Mouse (Mus musculus): Measurements from ENCODE around the gene Prtn3. TPM values are rescaled to one million over a fixed set of nuclear protein-coding genes. Genes with fewer than 3 reads are reported as not detected.

Prtn3 gene
- total and polyA plus RNA-seq, 3 experiments: 0.30 to 0.39 TPM; not detected in 1

- peaks cover 89% of the 10 kb centered on the region for H3K79me2 ChIP-seq (replicated peaks; ENCODE audit: control insufficient read depth, extremely low read depth, insufficient read depth, poor library complexity, severe bottlenecking)
- peaks cover 32 to 71% of the 10 kb centered on the region in 2 experiments for H3K4me1 ChIP-seq (ENCODE audit: control insufficient read depth in 1 of 2, insufficient read depth in 2 of 2)
- dilution Hi-C loops (cut with MboI; ENCODE audit: extremely low pct_ligation_motif_present, extremely low pct_unique_long_range_greater_than_20kb, low sequenced_read_pairs) (no loop called here), in situ Hi-C loops (cut with MboI; ENCODE audit: low pct_ligation_motif_present, low pct_unique_long_range_greater_than_20kb, low sequenced_read_pairs) (no loop called here)
- no peak for TF ChIP-seq GABPA (IDR thresholded peaks at IDR 0.05; ENCODE audit: insufficient replicate concordance, low read depth, low read length)
- TF ChIP-seq JUND (conservative IDR thresholded peaks at IDR 0.05; ENCODE audit: low read depth, low read length): no peak
- TF ChIP-seq MXI1 (IDR thresholded peaks at IDR 0.05; ENCODE audit: low read depth, low read length): no peak
- no peak for TF ChIP-seq ZKSCAN1 (IDR thresholded peaks at IDR 0.05; ENCODE audit: borderline replicate concordance, low read depth, low read length)
- no peak for TF ChIP-seq HCFC1 (IDR thresholded peaks at IDR 0.05; ENCODE audit: low read depth, low read length)
- TF ChIP-seq UBTF (IDR thresholded peaks at IDR 0.05; ENCODE audit: low read depth, low read length): no peak
- TF ChIP-seq RAD21 (IDR thresholded peaks at IDR 0.05; ENCODE audit: low read depth, low read length): no peak
- TF ChIP-seq CHD1 (IDR thresholded peaks at IDR 0.05; ENCODE audit: low read depth, low read length): no peak
- no peak for DNase-seq (ENCODE audit: extremely low read depth)
- H3K4me3 ChIP-seq (replicated peaks in 1 of 3; ENCODE audit: low read depth in 2 of 3, low read length in 2 of 3, poor library complexity in 1 of 3): peak overlapping the region; percentile 72 to 96 (median 91)
- H3K27me3 ChIP-seq (replicated peaks): no peaks in the 10 kb centered on the region
- H3K9me3 ChIP-seq (replicated peaks; ENCODE audit: low read length): no peaks in the 10 kb centered on the region
- peak overlapping the region; percentile 98 for H3K9ac ChIP-seq (ENCODE audit: insufficient read depth, low read depth)
- peaks cover 49 to 61% of the 10 kb centered on the region in 2 experiments for H3K36me3 ChIP-seq (replicated peaks in 1 of 2; ENCODE audit: control insufficient read depth in 1 of 2, insufficient read depth in 1 of 2, low read length in 1 of 2)
- peak overlapping the region; percentile 78 for H3K4me2 ChIP-seq (ENCODE audit: insufficient read depth, low read depth, poor library complexity, severe bottlenecking)
- peak overlapping the region; percentile 65 for H3K27ac ChIP-seq (ENCODE audit: insufficient read depth, low read depth)
Observed at GRCm38 (mm10) chr10:79930826-79931186, 56.5 kb downstream of the Prtn3 start.

GRCm38 (mm10) chr10:79931797-79932196 lies 57.5 kb downstream of the Prtn3 start:
- dilution Hi-C loops (cut with MboI; ENCODE audit: extremely low pct_ligation_motif_present, extremely low pct_unique_long_range_greater_than_20kb, low sequenced_read_pairs) (no loop called here), in situ Hi-C loops (cut with MboI; ENCODE audit: low pct_ligation_motif_present, low pct_unique_long_range_greater_than_20kb, low sequenced_read_pairs) (no loop called here)
- Histone ChIP-seq H3K4me3 (replicated peaks in 1 of 3; ENCODE audit: low read depth in 2 of 3, low read length in 2 of 3, poor library complexity in 1 of 3) (peak overlapping the region; percentile 72 to 96 (median 91)), H3K27me3 (replicated peaks) (no peaks in the 10 kb centered on the region), H3K27ac (ENCODE audit: insufficient read depth, low read depth) (peak overlapping the region; percentile 76), H3K36me3 (replicated peaks in 1 of 2; ENCODE audit: control insufficient read depth in 1 of 2, insufficient read depth in 1 of 2, low read length in 1 of 2) (peaks cover 55 to 71% of the 10 kb centered on the region in 2 experiments), H3K4me1 (ENCODE audit: control insufficient read depth in 1 of 2, insufficient read depth in 2 of 2) (peaks cover 40 to 75% of the 10 kb centered on the region in 2 experiments), H3K79me2 (replicated peaks; ENCODE audit: control insufficient read depth, extremely low read depth, insufficient read depth, poor library complexity, severe bottlenecking) (peaks cover 99% of the 10 kb centered on the region), H3K9me3 (replicated peaks; ENCODE audit: low read length) (no peaks in the 10 kb centered on the region), H3K4me2 (ENCODE audit: insufficient read depth, low read depth, poor library complexity, severe bottlenecking) (peak overlapping the region; percentile 78), H3K9ac (ENCODE audit: insufficient read depth, low read depth) (peak overlapping the region; percentile 98)
- 0 out of 2 replicates have a peak, but pooled peaks have one; percentile 8 for TF ChIP-seq SIN3A (IDR thresholded peaks at IDR 0.05; ENCODE audit: low read length)
- no peak for TF ChIP-seq BHLHE40 (IDR thresholded peaks at IDR 0.05; ENCODE audit: low read depth, low read length)
- no peak for TF ChIP-seq CHD1 (IDR thresholded peaks at IDR 0.05; ENCODE audit: low read depth, low read length)
- TF ChIP-seq ELF1 (IDR thresholded peaks at IDR 0.05; ENCODE audit: low read depth, low read length): 0 out of 2 replicates have a peak, but pooled peaks have one; percentile 6
- no peak for TF ChIP-seq ZMIZ1 (IDR thresholded peaks at IDR 0.05; ENCODE audit: low read depth, low read length)
- no peak for TF ChIP-seq ZC3H11A (IDR thresholded peaks at IDR 0.05; ENCODE audit: low read depth, low read length)
- TF ChIP-seq TCF12 (IDR thresholded peaks at IDR 0.05; ENCODE audit: low read depth, low read length): no peak
- TF ChIP-seq MAZ (IDR thresholded peaks at IDR 0.05; ENCODE audit: low read depth, low read length): no peak
- no peak for TF ChIP-seq HCFC1 (IDR thresholded peaks at IDR 0.05; ENCODE audit: low read depth, low read length)
- no peak for TF ChIP-seq JUN (IDR thresholded peaks at IDR 0.05; ENCODE audit: insufficient read depth, low read depth, low read length)
- no peak for TF ChIP-seq MAFK (IDR thresholded peaks at IDR 0.05; ENCODE audit: insufficient replicate concordance, low read length)
- TF ChIP-seq KAT2A (IDR thresholded peaks at IDR 0.05; ENCODE audit: insufficient replicate concordance, low read length): no peak
- TF ChIP-seq RAD21 (IDR thresholded peaks at IDR 0.05; ENCODE audit: low read depth, low read length): no peak
- peak; percentile 34; the same call in 1 of the 2 replicates for TF ChIP-seq POLR2AphosphoS2 (IDR thresholded peaks at IDR 0.05; ENCODE audit: low read depth, low read length)
- TF ChIP-seq IRF4 (IDR thresholded peaks at IDR 0.05; ENCODE audit: low read depth, low read length): no peak
- DNase-seq (ENCODE audit: extremely low read depth): no peak
